Mouse (Mus musculus) bone marrow, adult 2 months (tissue): ENCODE measurements at regions not wholly inside any gene's neighbourhood (a gene's known extent, or its start where the extent isn't known, plus 50 kb on each side); places are given as distances from the start of the nearest gene placed in this dataset.

Experiments used
- H3K27ac ChIP-seq: fragments of 200-500 bp; 2 replicates; pipeline ENCODE4 v1.5.1; 2012; ENCODE audit warnings: low read depth, mild to moderate bottlenecking, control low read depth, inconsistent platforms, low read length; ENCODE audit not compliant: control insufficient read depth, poor library complexity, insufficient read depth
- H3K4me1 ChIP-seq: fragments of 200-500 bp; 2 replicates; pipeline ENCODE4 v1.6.1; 2011; ENCODE audit warnings: low read length; ENCODE audit not compliant: control insufficient read depth, insufficient read depth
- H3K4me3 ChIP-seq: fragments of 200-500 bp; replicated peaks from 2 replicates; pipeline ENCODE3; 2011; ENCODE audit warnings: mild to moderate bottlenecking, low read depth, low read length, control low read depth; ENCODE audit not compliant: control insufficient read depth
- CTCF ChIP-seq: fragments of 200-500 bp; IDR thresholded peaks from 2 replicates; pipeline ENCODE4 v1.5.1; 2011; ENCODE audit warnings: low read length, control low read depth; ENCODE audit not compliant: control insufficient read depth, insufficient read depth
- POLR2A ChIP-seq: fragments of 200-500 bp; IDR thresholded peaks from 2 replicates; pipeline ENCODE4 v1.6.1; 2011; ENCODE audit warnings: low read depth, mild to moderate bottlenecking, control low read depth, low read length, borderline replicate concordance; ENCODE audit not compliant: control insufficient read depth
- WGBS: fragments of 180-500 bp; shearing (Covaris S2); methylation state at CpG from one replicate; pipeline ENCODE4 v1.1.7; 2018; 5-methylcytosine and 5-hydroxymethylcytosine counted together

GRCm38 (mm10) chr19:56169133-56169997 is 117.6 kb upstream of the Habp2 start:
- Histone ChIP-seq H3K4me3 (no peak overlapping the region), H3K4me1 (no peaks in the 10 kb centered on the region; the same call in 1 of the 2 replicates), H3K27ac (no peak overlapping the region; the same call in 1 of the 2 replicates)
- no peak for TF ChIP-seq POLR2A
- TF ChIP-seq CTCF: no peak
- 61% methylated on average over 5 of the region's 5 CpGs for WGBS

- Histone ChIP-seq H3K4me3 (no peak overlapping the region), H3K27ac (no peak overlapping the region), H3K4me1 (no peaks in the 10 kb centered on the region; the same call in 1 of the 2 replicates)
- WGBS: 60% methylated on average over 4 of the region's 4 CpGs
- TF ChIP-seq CTCF (no peak), POLR2A (no peak)
Observed at GRCm38 (mm10) chr19:56169998-56170274, 117.0 kb upstream of the Habp2 start.

- no peak overlapping the region for H3K27ac ChIP-seq
- 61% methylated on average over 5 of the region's 5 CpGs for WGBS
- no peak for TF ChIP-seq POLR2A
- TF ChIP-seq CTCF: no peak
- peaks cover 1% of the 10 kb centered on the region; the same call in 1 of the 2 replicates for H3K4me1 ChIP-seq
- H3K4me3 ChIP-seq: no peak overlapping the region
Observed at GRCm38 (mm10) chr19:56172454-56172853, 114.5 kb upstream of the Habp2 start.

- no peak for TF ChIP-seq POLR2A
- TF ChIP-seq CTCF: no peak
- Histone ChIP-seq H3K27ac (no peak overlapping the region), H3K4me3 (no peak overlapping the region), H3K4me1 (peaks cover 1% of the 10 kb centered on the region; the same call in 1 of the 2 replicates)
- WGBS: 47% methylated on average over 8 of the region's 8 CpGs
Observed at GRCm38 (mm10) chr19:56176059-56176458, 110.9 kb upstream of the Habp2 start.

DNA sequence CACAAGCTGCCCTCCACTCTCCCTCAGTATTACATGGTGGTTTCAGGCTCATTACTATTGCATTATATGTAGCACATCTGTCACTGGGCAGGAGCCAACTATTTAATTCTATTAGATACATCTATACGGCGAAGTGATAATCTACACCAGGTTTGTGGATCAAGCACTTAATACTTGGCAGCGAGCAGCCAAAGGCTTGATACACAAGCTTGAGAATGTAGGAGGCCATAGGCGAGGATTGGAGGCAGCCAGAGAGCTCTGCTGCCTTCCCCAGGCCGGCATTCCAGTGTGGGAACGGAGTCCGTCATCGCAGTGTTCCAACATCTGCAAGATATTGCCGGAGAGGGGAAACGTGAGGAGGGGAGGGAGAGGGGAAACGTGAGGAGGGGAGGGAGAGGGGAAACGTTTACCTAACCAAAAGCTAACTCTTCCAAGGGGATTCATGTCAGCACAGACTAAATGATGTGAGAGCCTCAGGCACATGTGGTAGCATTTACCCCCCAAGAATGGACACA is 109.6 kb upstream of the Habp2 start:
- H3K27ac ChIP-seq: no peak overlapping the region
- peaks cover 1% of the 10 kb centered on the region; the same call in 1 of the 2 replicates for H3K4me1 ChIP-seq
- TF ChIP-seq POLR2A: no peak
- TF ChIP-seq CTCF: no peak
- no peak overlapping the region for H3K4me3 ChIP-seq
- WGBS: 77% methylated on average over 12 of the region's 12 CpGs

DNA sequence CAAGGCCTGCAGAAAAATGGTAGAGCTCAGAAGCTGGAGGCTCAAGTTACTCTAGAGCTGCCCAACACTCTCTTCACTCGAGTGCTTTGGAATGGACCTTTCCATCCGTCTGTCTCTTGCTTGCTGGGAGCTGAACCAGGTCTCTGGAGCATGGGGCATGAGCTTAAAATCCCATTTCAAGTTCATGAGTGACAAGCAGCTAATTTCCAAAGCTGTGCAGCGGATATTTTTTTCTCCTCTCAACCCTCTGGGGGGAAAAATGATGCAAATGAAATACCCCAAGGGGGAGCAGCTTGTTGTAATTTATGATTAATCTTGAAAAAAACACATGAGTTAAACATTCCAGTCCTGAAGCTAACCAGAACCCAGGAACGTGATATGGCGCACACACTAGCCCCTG is 101.2 kb upstream of the Habp2 start:
- TF ChIP-seq POLR2A (no peak), CTCF (no peak)
- Histone ChIP-seq H3K4me1 (no peaks in the 10 kb centered on the region), H3K4me3 (no peak overlapping the region), H3K27ac (no peak overlapping the region)
- WGBS: 81% methylated on average over 5 of the region's 5 CpGs

- TF ChIP-seq POLR2A (no peak), CTCF (no peak)
- H3K4me3 ChIP-seq: no peak overlapping the region
- no peaks in the 10 kb centered on the region; the same call in 1 of the 2 replicates for H3K4me1 ChIP-seq
- 81% methylated on average over 1 of the region's 1 CpGs for WGBS
- H3K27ac ChIP-seq: no peak overlapping the region
Observed at GRCm38 (mm10) chr19:56189185-56189584, 97.8 kb upstream of the Habp2 start.

- no peaks in the 10 kb centered on the region; the same call in 1 of the 2 replicates for H3K4me1 ChIP-seq
- TF ChIP-seq POLR2A (no peak), CTCF (no peak)
- no peak overlapping the region for H3K27ac ChIP-seq
- no peak overlapping the region for H3K4me3 ChIP-seq
- 78% methylated on average over 3 of the region's 3 CpGs for WGBS
Observed at GRCm38 (mm10) chr19:56190222-56190621, 96.7 kb upstream of the Habp2 start.
